In genomic region chrX:91654964-91655575, GRCm38 (mm10) we compare ENCODE assay signal across 14 mouse cellular contexts. TPM values are rescaled to one million over a fixed set of nuclear protein-coding genes. Genes with fewer than 3 reads are reported as not detected.
DNase-seq lines count a peak whose midpoint lies in the region; ATAC-seq lines count a peak whose summit lies in the region.
"Not testable (repeated sequence)": the region's sequence is repeated elsewhere in the genome, so short reads cannot be mapped to it uniquely, and the experiment has no call there.
"Had no signal": no experiment of that assay in that cellular context is flagged by ENCODE, and none has a peak within 500 bp of the region (broad histone marks: within the 10 kb centered on the region; RNA-seq: fewer than 3 reads in every experiment).

No protein-coding gene starts in this region.

- H3K27ac ChIP-seq in forebrain, embryonic 11.5 days (ENCODE audit: low read depth, low read length); forebrain, embryonic 12.5 days; forebrain, embryonic 13.5 days; forebrain, embryonic 14.5 days (ENCODE audit: low read depth, low read length); hindbrain, embryonic 11.5 days (ENCODE audit: low read depth, low read length); midbrain, embryonic 11.5 days (ENCODE audit: low read depth, low read length); neural tube, embryonic 11.5 days (ENCODE audit: low read depth, low read length): not testable (repeated sequence)

- not testable (repeated sequence) for H3K4me1 ChIP-seq in forebrain, embryonic 11.5 days (replicated peaks; ENCODE audit: control insufficient read depth, insufficient read depth, low read length); forebrain, embryonic 12.5 days; forebrain, embryonic 13.5 days; forebrain, embryonic 14.5 days (ENCODE audit: control insufficient read depth, insufficient read depth, low read length); hindbrain, embryonic 11.5 days (replicated peaks; ENCODE audit: control insufficient read depth, insufficient read depth, low read length); midbrain, embryonic 11.5 days (ENCODE audit: control insufficient read depth, insufficient read depth, low read length); neural tube, embryonic 11.5 days (ENCODE audit: control insufficient read depth, insufficient read depth, low read length)

- peak; percentile 82 for ATAC-seq in forebrain, embryonic 11.5 days (replicated peaks; ENCODE audit: low FRiP score)
- peak; percentile 69 for ATAC-seq in forebrain, embryonic 12.5 days (ENCODE audit: low FRiP score)
- ATAC-seq in forebrain, embryonic 13.5 days = 0 out of 2 replicates have a peak, but pooled peaks have one; percentile 27
- peak; percentile 67 for ATAC-seq in forebrain, embryonic 14.5 days
- 0 out of 2 replicates have a peak, but pooled peaks have one; percentile 38 for ATAC-seq in hindbrain, embryonic 11.5 days (ENCODE audit: low FRiP score)
- 0 out of 2 replicates have a peak, but pooled peaks have one; percentile 38 for ATAC-seq in midbrain, embryonic 11.5 days (ENCODE audit: low FRiP score)
- peak; percentile 58; the same call in 1 of the 2 replicates for ATAC-seq in neural tube, embryonic 11.5 days (ENCODE audit: insufficient read depth, low FRiP score, low TSS enrichment)

- not testable (repeated sequence) for H3K36me3 ChIP-seq in forebrain, embryonic 11.5 days (ENCODE audit: control insufficient read depth, insufficient read depth, low read length); forebrain, embryonic 12.5 days (replicated peaks); forebrain, embryonic 13.5 days (ENCODE audit: poor library complexity, severe bottlenecking); forebrain, embryonic 14.5 days (ENCODE audit: control insufficient read depth, insufficient read depth, low read length); hindbrain, embryonic 11.5 days (ENCODE audit: control insufficient read depth, insufficient read depth, low read length); midbrain, embryonic 11.5 days (ENCODE audit: control insufficient read depth, insufficient read depth, low read length); neural tube, embryonic 11.5 days (ENCODE audit: control insufficient read depth, insufficient read depth, low read length)

- not testable (repeated sequence) for H3K4me3 ChIP-seq in forebrain, embryonic 11.5 days (ENCODE audit: low read depth, low read length); forebrain, embryonic 12.5 days (replicated peaks); forebrain, embryonic 13.5 days; forebrain, embryonic 14.5 days (ENCODE audit: low read depth, low read length); hindbrain, embryonic 11.5 days (ENCODE audit: low read depth, low read length); midbrain, embryonic 11.5 days (ENCODE audit: low read depth, low read length); neural tube, embryonic 11.5 days (ENCODE audit: low read depth, low read length)

- H3K27me3 ChIP-seq in forebrain, embryonic 11.5 days (ENCODE audit: control insufficient read depth, insufficient read depth, low read length); forebrain, embryonic 12.5 days; forebrain, embryonic 13.5 days; forebrain, embryonic 14.5 days (replicated peaks; ENCODE audit: control insufficient read depth, insufficient read depth, low read length); hindbrain, embryonic 11.5 days (ENCODE audit: control insufficient read depth, insufficient read depth, low read length); midbrain, embryonic 11.5 days (ENCODE audit: control insufficient read depth, insufficient read depth, low read length); neural tube, embryonic 11.5 days (ENCODE audit: control insufficient read depth, insufficient read depth, low read length): not testable (repeated sequence)

- not testable (repeated sequence) for H3K9ac ChIP-seq in forebrain, embryonic 11.5 days (ENCODE audit: low read length); forebrain, embryonic 12.5 days; forebrain, embryonic 13.5 days; forebrain, embryonic 14.5 days (ENCODE audit: low read length); hindbrain, embryonic 11.5 days (ENCODE audit: low read depth, low read length); midbrain, embryonic 11.5 days (ENCODE audit: low read length); neural tube, embryonic 11.5 days (ENCODE audit: low read length)

- not testable (repeated sequence) for H3K4me2 ChIP-seq in forebrain, embryonic 11.5 days (ENCODE audit: low read depth, low read length, severe bottlenecking); forebrain, embryonic 12.5 days; forebrain, embryonic 13.5 days; forebrain, embryonic 14.5 days (ENCODE audit: low read length); hindbrain, embryonic 11.5 days (replicated peaks; ENCODE audit: low read depth, low read length); midbrain, embryonic 11.5 days; neural tube, embryonic 11.5 days (ENCODE audit: low read depth)

- not testable (repeated sequence) for DNase-seq in forebrain, embryonic 11.5 days (ENCODE audit: low spot score); forebrain, embryonic 14.5 days (ENCODE audit: low spot score); hindbrain, embryonic 11.5 days (ENCODE audit: low spot score); midbrain, embryonic 11.5 days (ENCODE audit: low spot score, missing footprints); neural tube, embryonic 11.5 days (ENCODE audit: low spot score)

- H3K9me3 ChIP-seq in forebrain, embryonic 11.5 days (ENCODE audit: control insufficient read depth, low read length); forebrain, embryonic 12.5 days; forebrain, embryonic 13.5 days (replicated peaks); forebrain, embryonic 14.5 days (replicated peaks; ENCODE audit: control insufficient read depth, low read length); hindbrain, embryonic 11.5 days (ENCODE audit: control insufficient read depth, low read length); midbrain, embryonic 11.5 days (ENCODE audit: control insufficient read depth, low read length); neural tube, embryonic 11.5 days (ENCODE audit: control insufficient read depth, low read length): not testable (repeated sequence)

RNA-seq across cellular contexts. Expression of gene Gm14781, which starts 23.1 kb away (rescaled TPM):
- not detected in 2 replicates for polyA plus RNA-seq in forebrain, embryonic 11.5 days (2014; fragmentation: Nextera tagmentation; extraction: Ambion mirVana)
- not detected in 2 replicates for polyA plus RNA-seq in forebrain, embryonic 12.5 days (2016; fragmentation: Nextera tagmentation; extraction: Ambion mirVana)
- polyA plus RNA-seq in forebrain, embryonic 13.5 days (2015; fragmentation: Nextera tagmentation; extraction: Ambion mirVana) = not detected in 2 replicates
- polyA plus RNA-seq in forebrain, embryonic 14.5 days (2014; fragmentation: Nextera tagmentation; extraction: Ambion mirVana) = not detected in 2 replicates
- not detected in 2 replicates for polyA plus RNA-seq in hindbrain, embryonic 11.5 days (2014; fragmentation: Nextera tagmentation; extraction: Ambion mirVana)
- polyA plus RNA-seq in midbrain, embryonic 11.5 days (2014; fragmentation: Nextera tagmentation; extraction: Ambion mirVana) = not detected in 2 replicates
- not detected in 2 replicates for polyA plus RNA-seq in neural tube, embryonic 11.5 days (2014; fragmentation: Nextera tagmentation; extraction: Ambion mirVana)
- polyA plus RNA-seq: activated CD4-positive, CD25-positive, alpha-beta regulatory T cell, adult 4 months; adrenal gland, adult 2 months; brain, embryonic 14.5 days; C2C12; CD4-positive, CD25-positive, alpha-beta regulatory T cell, adult 4 months; G1E; Patski had no signal

Comparison
In these comparisons a context has a peak if more than half of its experiments do, and no peak if none do; other contexts are left out.
1. ATAC-seq: peak in every context shown above with its lines; median percentile 82 in forebrain, embryonic 11.5 days; 69 in forebrain, embryonic 12.5 days; 67 in forebrain, embryonic 14.5 days; 58 in neural tube, embryonic 11.5 days; 38 in hindbrain, embryonic 11.5 days; 38 in midbrain, embryonic 11.5 days; 27 in forebrain, embryonic 13.5 days.